Mouse (Mus musculus) neural tube, embryonic 11.5 days (tissue): ENCODE data around the gene BC035044. TPM values are rescaled to one million over a fixed set of nuclear protein-coding genes. Genes with fewer than 3 reads are reported as not detected.
"Not testable (repeated sequence)": the region's sequence is repeated elsewhere in the genome, so short reads cannot be mapped to it uniquely, and the experiment has no call there.

ENCODE experiments used
- ATAC-seq: fragments of 200-750 bp; cut with Nextera tagmentation; 2 replicates; pipeline ENCODE4 v1.8.0; 2017; ENCODE audit warnings: moderate number of reproducible peaks, mild to moderate bottlenecking, moderate TSS enrichment, moderate library complexity; ENCODE audit not compliant: insufficient read depth, low FRiP score, low TSS enrichment
- DNase-seq: peaks from one replicate; pipeline ENCODE4 v3.0.0-alpha.2; 2015; ENCODE audit warnings: low spot score
- H3K27ac ChIP-seq: fragments of 300-500 bp; sonication (generic); 2 replicates; pipeline ENCODE4 v1.5.1; 2014; ENCODE audit warnings: low read depth, mild to moderate bottlenecking, low read length
- H3K27me3 ChIP-seq: fragments of 300-500 bp; sonication (generic); 2 replicates; pipeline ENCODE4 v1.6.1; 2014; ENCODE audit warnings: mild to moderate bottlenecking, low read length, mixed read lengths; ENCODE audit not compliant: control insufficient read depth, insufficient read depth
- H3K36me3 ChIP-seq: fragments of 300-500 bp; sonication (generic); 2 replicates; pipeline ENCODE4 v1.6.1; 2014; ENCODE audit warnings: mild to moderate bottlenecking, low read length, moderate library complexity, mixed read lengths; ENCODE audit not compliant: control insufficient read depth, insufficient read depth
- H3K4me1 ChIP-seq: fragments of 300-500 bp; sonication (generic); 2 replicates; pipeline ENCODE4 v1.6.1; 2014; ENCODE audit warnings: low read length, mixed read lengths; ENCODE audit not compliant: control insufficient read depth, insufficient read depth
- H3K4me2 ChIP-seq: fragments of 300-500 bp; sonication (generic); 2 replicates; pipeline ENCODE4 v1.6.1; 2014; ENCODE audit warnings: low read depth, mild to moderate bottlenecking, moderate library complexity
- H3K4me3 ChIP-seq: fragments of 300-500 bp; sonication (generic); 2 replicates; pipeline ENCODE4 v1.5.1; 2014; ENCODE audit warnings: low read depth, low read length
- H3K9ac ChIP-seq: fragments of 300-500 bp; sonication (generic); 2 replicates; pipeline ENCODE4 v1.6.1; 2014; ENCODE audit warnings: mild to moderate bottlenecking, low read length
- H3K9me3 ChIP-seq: fragments of 300-500 bp; sonication (generic); 2 replicates; pipeline ENCODE4 v1.6.1; 2016; ENCODE audit warnings: low read length; ENCODE audit not compliant: control insufficient read depth
- WGBS: fragments of 180-500 bp; shearing (Covaris S2); extraction: QIAGEN DNeasy Blood & Tissue Kit; methylation state at CpG from one replicate; pipeline ENCODE4 v1.1.7; 2014; 5-methylcytosine and 5-hydroxymethylcytosine counted together
- polyA plus RNA-seq: library from polyadenylated mRNA; unstranded; fragments of >200 nt; fragmentation: Nextera tagmentation; extraction: Ambion mirVana; gene quantifications from 2 replicates; pipeline ENCODE4 v1.2.1, GENCODE M21; 2014

BC035044 gene
- 0.58 and 1.3 TPM in 2 replicates for polyA plus RNA-seq

- H3K9ac ChIP-seq, result no peak within 1 kb of the TSS
- H3K4me1 ChIP-seq, result no peaks in the 10 kb centered on the region
- H3K4me3 ChIP-seq, result no peak within 1 kb of the TSS
- no peaks in the 10 kb centered on the region for H3K27me3 ChIP-seq
- no peak within 1 kb of the TSS for H3K4me2 ChIP-seq
- H3K36me3 ChIP-seq, result no peaks in the 10 kb centered on the region
- 82% methylated on average over 2 of the region's 2 CpGs for WGBS
- H3K27ac ChIP-seq, result no peak within 1 kb of the TSS
- ATAC-seq (no peak), DNase-seq (no peak)
- H3K9me3 ChIP-seq, result no peaks in the 10 kb centered on the region
These were observed at the start of gene BC035044 for GRCm38 (mm10) chr6:128890948-128891355. TSS of gene BC035044 (minus strand) at chr6:128891126.

- 93% methylated on average over 5 of the region's 13 CpGs for WGBS
- H3K4me1 ChIP-seq, H3K27me3 ChIP-seq, H3K9me3 ChIP-seq, H3K27ac ChIP-seq, H3K4me2 ChIP-seq, ATAC-seq, H3K4me3 ChIP-seq, H3K9ac ChIP-seq, DNase-seq, H3K36me3 ChIP-seq: not testable (repeated sequence)
These were observed 45.2 kb upstream of the BC035044 start for GRCm38 (mm10) chr6:128935889-128936665.

- not testable (repeated sequence) for H3K4me1 ChIP-seq, H3K9me3 ChIP-seq, H3K9ac ChIP-seq, ATAC-seq, H3K27me3 ChIP-seq, H3K4me2 ChIP-seq, H3K4me3 ChIP-seq, DNase-seq, H3K27ac ChIP-seq, H3K36me3 ChIP-seq
- WGBS, result 91% methylated on average over 4 of the region's 4 CpGs
These were observed 43.2 kb upstream of the BC035044 start, which contains the start of gene Clec2g for GRCm38 (mm10) chr6:128934081-128934480. TSS of gene Clec2g (plus strand) at chr6:128934381.

- Histone ChIP-seq H3K36me3 (no peaks in the 10 kb centered on the region), H3K4me3 (no peak overlapping the region), H3K9ac (no peak overlapping the region), H3K9me3 (no peaks in the 10 kb centered on the region), H3K27me3 (no peaks in the 10 kb centered on the region), H3K4me1 (no peaks in the 10 kb centered on the region), H3K4me2 (no peak overlapping the region), H3K27ac (no peak overlapping the region)
- ATAC-seq (no peak), DNase-seq (peak; percentile 10)
- WGBS, result 71% methylated on average over 2 of the region's 2 CpGs
These were observed 42.1 kb upstream of the BC035044 start for GRCm38 (mm10) chr6:128933050-128933449.

GRCm38 (mm10) chr6:128917322-128917721 lies 26.4 kb upstream of the BC035044 start:
- Histone ChIP-seq H3K4me2 (no peak overlapping the region), H3K4me3 (no peak overlapping the region), H3K27ac (no peak overlapping the region), H3K9ac (no peak overlapping the region), H3K4me1 (no peaks in the 10 kb centered on the region), H3K36me3 (no peaks in the 10 kb centered on the region), H3K27me3 (no peaks in the 10 kb centered on the region), H3K9me3 (no peaks in the 10 kb centered on the region)
- 94% methylated on average over 2 of the region's 2 CpGs for WGBS
- ATAC-seq (no peak), DNase-seq (no peak)

GRCm38 (mm10) chr6:128913598-128914254 lies 22.8 kb upstream of the BC035044 start:
- no peak overlapping the region for H3K4me2 ChIP-seq
- no peak for ATAC-seq

GRCm38 (mm10) chr6:128900796-128901552 lies 10.0 kb upstream of the BC035044 start:
- H3K27me3 ChIP-seq, H3K4me2 ChIP-seq, H3K4me3 ChIP-seq, DNase-seq, H3K36me3 ChIP-seq, H3K9ac ChIP-seq, H3K9me3 ChIP-seq, ATAC-seq, H3K27ac ChIP-seq, H3K4me1 ChIP-seq: not testable (repeated sequence)
- 87% methylated on average over 6 of the region's 6 CpGs for WGBS

More at GRCm38 (mm10) chr6:128913598-128914254, 22.8 kb upstream of the BC035044 start:
- WGBS, result 85% methylated on average over 2 of the region's 2 CpGs
- no peak overlapping the region for H3K9ac ChIP-seq
- H3K27ac ChIP-seq, result no peak overlapping the region
- H3K4me3 ChIP-seq, result no peak overlapping the region
- no peaks in the 10 kb centered on the region for H3K36me3 ChIP-seq
- H3K4me1 ChIP-seq, result no peaks in the 10 kb centered on the region
- H3K9me3 ChIP-seq, result no peaks in the 10 kb centered on the region
- H3K27me3 ChIP-seq, result no peaks in the 10 kb centered on the region
- no peak for DNase-seq

GRCm38 (mm10) chr6:128900044-128900443 lies 9.1 kb upstream of the BC035044 start:
- H3K27me3 ChIP-seq, result no peaks in the 10 kb centered on the region
- ATAC-seq (no peak), DNase-seq (no peak)
- 80% methylated on average over 2 of the region's 2 CpGs for WGBS
- H3K36me3 ChIP-seq, result no peaks in the 10 kb centered on the region
- H3K4me3 ChIP-seq, result no peak overlapping the region
- no peaks in the 10 kb centered on the region for H3K4me1 ChIP-seq
- H3K9ac ChIP-seq, result no peak overlapping the region
- H3K4me2 ChIP-seq, result no peak overlapping the region
- no peaks in the 10 kb centered on the region for H3K9me3 ChIP-seq
- H3K27ac ChIP-seq, result no peak overlapping the region
